Mouse (Mus musculus): ENCODE measurements at regions not wholly inside any gene's neighbourhood (a gene's known extent, or its start where the extent isn't known, plus 50 kb on each side); places are given as distances from the start of the nearest gene placed in this dataset.

- H3K4me1 ChIP-seq (ENCODE audit: control insufficient read depth, insufficient read depth, low read length), result no peaks in the 10 kb centered on the region
- no peak overlapping the region for H3K27ac ChIP-seq (ENCODE audit: insufficient read depth, low read length)
- peak overlapping the region; percentile 38 for H3K4me3 ChIP-seq (ENCODE audit: insufficient read depth, low read length)
- TF ChIP-seq CTCF (IDR thresholded peaks at IDR 0.05; ENCODE audit: borderline replicate concordance, insufficient read depth, low read length), result no peak
- no peak for TF ChIP-seq POLR2A (IDR thresholded peaks at IDR 0.05; ENCODE audit: low read depth, low read length)
Measured at GRCm38 (mm10) chr13:63627184-63627893, 53.9 kb upstream of the Ptch1 start.

- no peak overlapping the region for H3K27ac ChIP-seq (ENCODE audit: insufficient read depth, low read length)
- TF ChIP-seq CTCF (IDR thresholded peaks at IDR 0.05; ENCODE audit: borderline replicate concordance, insufficient read depth, low read length) (no peak), POLR2A (IDR thresholded peaks at IDR 0.05; ENCODE audit: low read depth, low read length) (no peak)
Measured at GRCm38 (mm10) chr13:63627894-63628287, 54.5 kb upstream of the Ptch1 start.

GRCm38 (mm10) chr13:63631771-63632347 is 58.5 kb upstream of the Ptch1 start:
- Histone ChIP-seq H3K4me1 (ENCODE audit: control insufficient read depth, insufficient read depth, low read length) (no peaks in the 10 kb centered on the region), H3K4me3 (ENCODE audit: insufficient read depth, low read length) (no peak overlapping the region), H3K27ac (ENCODE audit: insufficient read depth, low read length) (no peak overlapping the region)
- no peak for TF ChIP-seq CTCF (IDR thresholded peaks at IDR 0.05; ENCODE audit: borderline replicate concordance, insufficient read depth, low read length)
- no peak for TF ChIP-seq POLR2A (IDR thresholded peaks at IDR 0.05; ENCODE audit: low read depth, low read length)

More at GRCm38 (mm10) chr13:63627894-63628287, 54.5 kb upstream of the Ptch1 start:
- Histone ChIP-seq H3K4me1 (ENCODE audit: control insufficient read depth, insufficient read depth, low read length) (no peaks in the 10 kb centered on the region), H3K4me3 (ENCODE audit: insufficient read depth, low read length) (peak overlapping the region; percentile 14; the same call in 1 of the 2 replicates)

GRCm38 (mm10) chr13:63634294-63634693 is 60.9 kb upstream of the Ptch1 start:
- TF ChIP-seq POLR2A (IDR thresholded peaks at IDR 0.05; ENCODE audit: low read depth, low read length) (no peak), CTCF (IDR thresholded peaks at IDR 0.05; ENCODE audit: borderline replicate concordance, insufficient read depth, low read length) (no peak)
- Histone ChIP-seq H3K4me3 (ENCODE audit: insufficient read depth, low read length) (no peak overlapping the region), H3K27ac (ENCODE audit: insufficient read depth, low read length) (no peak overlapping the region), H3K4me1 (ENCODE audit: control insufficient read depth, insufficient read depth, low read length) (no peaks in the 10 kb centered on the region)

- Histone ChIP-seq H3K4me3 (ENCODE audit: insufficient read depth, low read length) (no peak overlapping the region), H3K27ac (ENCODE audit: insufficient read depth, low read length) (no peak overlapping the region), H3K4me1 (ENCODE audit: control insufficient read depth, insufficient read depth, low read length) (peaks cover 9% of the 10 kb centered on the region; the same call in 1 of the 2 replicates)
- TF ChIP-seq CTCF (IDR thresholded peaks at IDR 0.05; ENCODE audit: borderline replicate concordance, insufficient read depth, low read length), result no peak
- TF ChIP-seq POLR2A (IDR thresholded peaks at IDR 0.05; ENCODE audit: low read depth, low read length), result no peak
Measured at GRCm38 (mm10) chr13:63641649-63642226, 68.3 kb upstream of the Ptch1 start.

- peaks cover 9% of the 10 kb centered on the region; the same call in 1 of the 2 replicates for H3K4me1 ChIP-seq (ENCODE audit: control insufficient read depth, insufficient read depth, low read length)
- TF ChIP-seq CTCF (IDR thresholded peaks at IDR 0.05; ENCODE audit: borderline replicate concordance, insufficient read depth, low read length) (no peak), POLR2A (IDR thresholded peaks at IDR 0.05; ENCODE audit: low read depth, low read length) (no peak)
- H3K4me3 ChIP-seq (ENCODE audit: insufficient read depth, low read length), result no peak overlapping the region
- no peak overlapping the region for H3K27ac ChIP-seq (ENCODE audit: insufficient read depth, low read length)
Measured at GRCm38 (mm10) chr13:63642617-63643016, 69.2 kb upstream of the Ptch1 start.

- no peak for TF ChIP-seq CTCF (IDR thresholded peaks at IDR 0.05; ENCODE audit: borderline replicate concordance, insufficient read depth, low read length)
- no peak for TF ChIP-seq POLR2A (IDR thresholded peaks at IDR 0.05; ENCODE audit: low read depth, low read length)
- no peak overlapping the region for H3K27ac ChIP-seq (ENCODE audit: insufficient read depth, low read length)
- H3K4me3 ChIP-seq (ENCODE audit: insufficient read depth, low read length), result no peak overlapping the region
- H3K4me1 ChIP-seq (ENCODE audit: control insufficient read depth, insufficient read depth, low read length), result peaks cover 9% of the 10 kb centered on the region; the same call in 1 of the 2 replicates
Measured at GRCm38 (mm10) chr13:63643394-63643793, 70.0 kb upstream of the Ptch1 start.

GRCm38 (mm10) chr13:63644308-63644707 is 70.9 kb upstream of the Ptch1 start:
- no peak for TF ChIP-seq POLR2A (IDR thresholded peaks at IDR 0.05; ENCODE audit: low read depth, low read length)
- TF ChIP-seq CTCF (IDR thresholded peaks at IDR 0.05; ENCODE audit: borderline replicate concordance, insufficient read depth, low read length), result no peak
- peaks cover 9% of the 10 kb centered on the region; the same call in 1 of the 2 replicates for H3K4me1 ChIP-seq (ENCODE audit: control insufficient read depth, insufficient read depth, low read length)
- no peak overlapping the region for H3K27ac ChIP-seq (ENCODE audit: insufficient read depth, low read length)
- H3K4me3 ChIP-seq (ENCODE audit: insufficient read depth, low read length), result no peak overlapping the region

- H3K27ac ChIP-seq (ENCODE audit: insufficient read depth, low read length), result no peak overlapping the region
- peaks cover 5% of the 10 kb centered on the region; the same call in 1 of the 2 replicates for H3K4me1 ChIP-seq (ENCODE audit: control insufficient read depth, insufficient read depth, low read length)
- TF ChIP-seq CTCF (IDR thresholded peaks at IDR 0.05; ENCODE audit: borderline replicate concordance, insufficient read depth, low read length) (no peak), POLR2A (IDR thresholded peaks at IDR 0.05; ENCODE audit: low read depth, low read length) (no peak)
- no peak overlapping the region for H3K4me3 ChIP-seq (ENCODE audit: insufficient read depth, low read length)
Measured at GRCm38 (mm10) chr13:63649058-63649647, 75.8 kb upstream of the Ptch1 start.

Measured in embryonic fibroblast, embryonic 13.5 days (primary cell).